Mouse (Mus musculus) activated CD4-positive, CD25-positive, alpha-beta regulatory T cell, adult 4 months (primary cell): Measurements from ENCODE around the gene Clp1. TPM values are rescaled to one million over a fixed set of nuclear protein-coding genes. Genes with fewer than 3 reads are reported as not detected.
A peak's percentile ranks its signal among the peaks of the same experiment; 100 is the strongest.

Experiments used
- ATAC-seq: one replicate; pipeline ENCODE4 v1.8.0; 2017
- polyA plus RNA-seq, 2 experiments: library from polyadenylated mRNA; unstranded; fragments of 100-300 nt; shearing (Covaris generic); gene quantifications; one replicate each; pipeline ENCODE4 v1.2.1; 2017

Clp1 gene
- 10 to 100 TPM; 47.4 to 47.7 TPM for polyA plus RNA-seq

DNA sequence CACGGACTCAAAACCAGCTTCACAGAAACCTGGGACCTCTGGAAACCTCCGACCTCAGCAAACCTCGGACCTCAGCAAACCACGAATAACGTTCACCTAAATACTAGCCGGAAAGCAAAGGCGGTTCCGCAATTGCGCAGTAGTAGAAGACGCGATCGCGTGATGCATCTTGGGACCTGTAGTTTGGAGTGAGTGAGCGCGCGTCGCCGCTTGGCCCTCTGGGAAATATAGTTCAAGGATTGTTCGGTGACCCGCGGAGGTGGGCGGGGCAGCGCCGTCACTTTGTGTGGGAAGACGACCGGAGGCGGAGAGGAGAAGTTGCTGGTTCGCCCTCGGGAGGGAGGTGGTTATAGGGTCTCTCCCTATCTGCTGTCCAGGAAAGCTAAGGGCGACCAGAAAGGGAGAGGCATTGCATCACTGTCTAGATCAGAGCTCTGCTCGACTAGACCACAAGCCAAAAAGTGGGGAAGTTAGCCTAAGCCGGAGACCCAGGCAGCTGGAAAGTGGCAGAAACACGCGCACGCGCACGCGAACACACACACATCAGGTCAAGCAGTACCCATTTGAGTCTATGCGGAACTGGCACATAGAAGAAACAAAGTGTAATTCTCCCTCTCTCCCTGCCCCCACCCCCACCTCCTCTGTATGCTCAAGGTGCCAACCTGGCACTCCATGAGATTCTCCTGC is at the start of gene Clp1:
Gene Clp1 (minus strand): TSS at position 179 of the 687 bp plus-strand sequence.
- ATAC-seq = peak; percentile 99

GRCm38 (mm10) chr2:84775665-84776064 is 48.5 kb upstream of the Clp1 start:
- ATAC-seq = no peak

DNA sequence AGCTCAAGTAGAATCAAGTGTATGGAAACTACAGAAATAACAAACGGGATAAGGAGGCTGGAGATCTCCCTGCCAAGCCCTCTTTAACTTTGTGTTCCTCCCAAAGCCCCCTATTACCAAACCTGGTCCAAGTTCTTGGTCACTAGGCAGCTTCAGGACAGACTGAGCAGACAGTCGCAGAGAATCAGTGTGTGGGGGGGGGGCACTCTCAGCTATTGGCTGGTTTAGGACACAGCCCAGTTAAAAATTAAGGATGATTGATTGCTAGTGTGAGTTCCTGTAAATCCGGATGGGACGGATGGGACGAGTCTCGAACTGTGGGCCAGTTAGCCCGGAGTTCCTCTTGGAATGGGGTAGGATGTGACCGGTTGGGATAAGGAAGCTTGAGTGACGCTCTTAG is 48.1 kb upstream of the Clp1 start, which contains the start of gene Serping1:
Gene Serping1 (minus strand): TSS at position 204 of the 400 bp plus-strand sequence.
- ATAC-seq = no peak

- ATAC-seq = no peak
These were observed 47.6 kb upstream of the Clp1 start for GRCm38 (mm10) chr2:84774751-84775150.

DNA sequence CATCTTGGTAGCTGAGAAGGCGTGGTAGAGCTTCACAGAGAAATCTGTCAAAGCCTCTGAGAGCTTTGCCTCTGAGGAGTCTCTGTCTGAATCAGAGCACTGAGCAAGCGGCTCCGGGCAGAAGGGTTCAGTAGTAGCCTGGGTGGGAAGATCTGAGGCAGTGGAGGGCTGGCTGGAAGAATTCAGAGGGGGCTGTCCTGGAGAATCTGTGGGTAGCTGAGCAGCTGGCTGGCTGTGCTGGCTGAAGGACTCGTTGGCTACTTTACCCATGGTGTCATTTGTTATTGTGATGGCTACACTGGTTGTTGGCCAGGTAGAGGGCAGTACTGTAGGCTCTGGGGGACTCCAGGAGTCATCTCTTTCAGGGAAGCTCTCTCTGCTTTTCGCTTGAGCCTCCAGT is 46.0 kb upstream of the Clp1 start:
- no peak for ATAC-seq

GRCm38 (mm10) chr2:84772454-84772853 is 45.3 kb upstream of the Clp1 start:
- no peak for ATAC-seq

GRCm38 (mm10) chr2:84770501-84770900 is 43.4 kb upstream of the Clp1 start:
- no peak for ATAC-seq

DNA sequence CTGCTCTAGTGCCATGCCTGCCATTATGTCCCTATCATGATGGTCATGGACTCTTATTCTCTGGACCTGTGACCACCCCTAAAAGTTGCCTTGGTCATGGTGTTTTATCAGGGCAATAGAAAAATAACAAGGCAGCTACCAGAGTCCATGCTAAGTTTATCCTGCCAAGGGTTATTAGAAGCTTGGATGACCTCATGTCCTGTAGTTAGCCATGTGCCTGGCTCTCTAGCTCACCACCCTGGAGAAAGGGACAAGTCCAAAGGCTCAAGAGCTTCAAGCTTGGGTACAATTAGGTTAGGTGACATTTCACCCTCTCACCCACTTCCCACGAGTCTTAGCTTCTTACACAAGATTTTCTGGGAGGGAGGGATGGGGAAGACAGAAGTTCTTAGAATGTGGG is 35.7 kb upstream of the Clp1 start:
- no peak for ATAC-seq

- ATAC-seq = no peak
These were observed 35.1 kb upstream of the Clp1 start for GRCm38 (mm10) chr2:84762295-84762694.

GRCm38 (mm10) chr2:84761840-84762239 is 34.7 kb upstream of the Clp1 start:
- ATAC-seq = no peak

- ATAC-seq = no peak
These were observed 34.2 kb upstream of the Clp1 start for GRCm38 (mm10) chr2:84761309-84761708.

DNA sequence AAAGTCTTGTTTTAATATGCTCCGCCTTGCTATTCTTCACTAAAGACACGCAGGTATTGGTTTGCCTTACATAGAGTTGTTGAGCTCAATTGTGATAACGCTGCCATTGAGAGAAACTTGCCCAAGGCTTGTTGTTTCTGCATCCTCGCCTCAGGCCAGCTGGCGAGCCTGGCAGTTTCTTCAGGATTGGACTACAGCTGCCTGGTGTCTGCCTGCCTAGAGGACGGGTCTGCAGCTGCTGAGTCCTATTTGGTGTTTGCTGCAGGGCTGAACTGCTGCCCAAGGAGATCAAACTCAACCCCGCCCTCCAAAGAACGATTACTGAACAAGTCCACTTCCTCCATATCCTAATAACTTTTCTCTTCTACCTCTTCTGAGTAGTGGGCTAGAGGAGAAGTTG is 33.6 kb upstream of the Clp1 start:
- no peak for ATAC-seq

- peak; percentile 72 for ATAC-seq
These were observed 31.5 kb upstream of the Clp1 start for GRCm38 (mm10) chr2:84758542-84759127.

DNA sequence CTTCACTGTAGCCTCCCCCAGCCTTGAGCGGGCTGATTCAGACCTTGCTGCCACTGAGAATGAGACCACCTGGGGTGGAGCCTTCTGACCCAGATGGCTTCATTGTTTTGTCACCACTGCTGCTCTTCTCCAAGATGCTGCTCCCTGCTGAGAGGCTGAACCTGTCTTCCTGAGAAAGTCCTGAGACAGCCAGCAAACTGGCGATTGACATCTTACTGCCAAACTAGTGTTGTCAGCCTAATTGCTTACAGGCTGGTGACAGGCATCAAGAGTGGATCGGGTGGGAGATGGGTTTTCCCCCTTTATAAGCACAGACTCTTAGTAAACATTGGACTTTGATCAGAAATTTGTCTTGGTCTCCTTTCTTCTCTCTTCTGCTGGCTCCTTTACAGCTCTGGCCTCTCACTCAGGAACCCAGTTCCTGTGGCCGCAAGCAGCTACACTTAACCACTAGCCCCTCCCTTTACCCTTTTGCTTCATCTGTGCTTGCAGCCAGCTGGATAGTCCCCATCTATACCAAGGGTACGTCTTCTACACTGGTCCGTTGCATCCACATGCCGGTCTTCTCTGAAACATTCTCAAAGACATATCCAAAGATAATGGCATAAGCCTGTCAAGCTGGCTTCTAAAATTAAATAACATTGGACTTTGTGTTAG is 30.0 kb upstream of the Clp1 start:
- no peak for ATAC-seq

DNA sequence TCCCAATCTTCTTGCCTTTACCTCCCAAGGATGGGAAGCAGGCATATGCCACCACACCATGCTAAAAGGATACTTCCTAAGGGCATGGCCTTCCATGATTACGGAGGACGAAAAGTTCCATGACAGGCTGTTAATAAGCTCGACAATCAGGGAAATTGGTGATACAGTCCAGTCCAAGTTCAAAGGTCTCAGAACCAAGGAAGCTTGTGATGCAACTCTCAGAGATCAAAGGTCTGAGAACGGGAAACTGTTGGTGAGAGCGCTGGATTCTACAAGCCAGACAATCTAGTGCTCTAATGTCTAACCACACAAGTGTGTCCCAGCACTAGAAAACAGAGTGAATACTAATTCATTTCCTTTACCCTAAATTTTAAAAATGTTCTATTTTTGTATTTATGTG is 29.1 kb upstream of the Clp1 start:
- no peak for ATAC-seq

- ATAC-seq = no peak
These were observed 23.0 kb upstream of the Clp1 start for GRCm38 (mm10) chr2:84750115-84750514.

DNA sequence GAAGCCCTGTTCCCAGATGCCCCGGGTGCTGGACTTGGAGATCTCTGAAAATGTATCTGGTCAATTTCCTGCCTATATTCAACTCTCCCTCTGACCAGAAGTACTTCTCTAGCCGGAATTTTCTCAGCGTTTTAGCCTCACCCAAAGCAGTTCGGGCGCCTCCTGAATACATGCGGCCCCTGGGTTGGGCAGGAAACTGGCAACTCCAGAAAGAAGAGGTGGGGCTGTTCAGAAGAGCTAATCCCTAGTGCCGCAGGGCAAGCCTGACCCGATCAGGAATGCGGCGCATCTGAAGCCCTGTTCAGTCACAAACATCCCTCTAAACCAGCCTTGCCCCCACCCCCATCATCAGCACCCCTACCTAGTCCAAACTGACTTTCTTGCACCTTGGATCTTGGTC is 17.0 kb upstream of the Clp1 start:
- no peak for ATAC-seq

DNA sequence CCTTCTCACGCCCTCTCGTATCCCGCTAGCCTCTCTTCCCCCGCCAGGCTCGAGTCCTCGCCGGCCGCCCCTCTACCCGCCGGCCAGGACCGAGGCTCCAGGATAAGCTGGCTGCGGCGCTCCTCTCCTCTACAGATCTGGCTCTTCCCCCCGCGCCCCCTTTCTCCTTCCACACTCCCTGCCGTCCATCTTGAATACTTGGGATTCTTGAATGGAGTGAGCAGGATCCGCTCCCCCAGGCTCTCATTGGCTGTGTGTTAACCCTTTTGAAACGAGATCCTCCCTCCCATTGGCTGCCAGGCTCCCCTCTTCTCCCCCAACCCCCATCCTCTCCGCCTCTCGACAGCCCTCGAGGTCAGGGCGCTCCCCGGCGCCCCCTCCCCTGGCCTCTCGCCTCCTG is 16.4 kb upstream of the Clp1 start, which contains the start of gene Gm19426:
Gene Gm19426 (minus strand): TSS at position 95 of the 400 bp plus-strand sequence.
- ATAC-seq = no peak

- no peak for ATAC-seq
These were observed 15.5 kb upstream of the Clp1 start for GRCm38 (mm10) chr2:84742451-84743283.

DNA sequence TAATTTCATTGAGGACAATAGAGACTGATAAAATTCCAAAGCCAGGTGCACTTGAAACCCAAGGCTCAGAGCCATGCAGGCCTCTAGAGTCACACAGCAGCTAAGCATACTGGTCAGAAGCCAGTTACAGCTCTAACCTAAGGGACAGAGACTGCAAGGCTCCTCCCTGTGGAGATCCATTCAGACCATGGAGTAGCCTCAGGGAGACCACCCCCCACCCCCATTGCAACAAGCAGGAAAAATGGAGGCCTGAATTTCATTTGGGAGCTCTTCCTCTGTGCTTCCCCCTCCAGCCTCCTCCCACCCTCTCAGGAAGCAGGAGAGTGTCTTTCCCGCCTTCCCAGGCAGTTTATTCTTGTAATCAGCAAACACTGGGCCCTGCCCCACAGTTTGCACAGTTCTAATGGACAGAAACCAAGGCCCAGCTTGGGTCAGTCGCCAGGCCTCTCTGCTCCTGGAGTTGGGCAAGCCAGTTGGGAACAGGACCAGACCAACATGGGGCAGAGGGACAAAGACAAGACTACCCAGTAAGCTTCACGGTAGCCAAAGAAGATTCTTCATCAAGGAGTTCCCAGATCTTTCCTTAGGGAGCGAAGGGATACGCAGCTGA is 14.8 kb upstream of the Clp1 start:
- no peak for ATAC-seq

- ATAC-seq = peak; percentile 44
These were observed 13.6 kb upstream of the Clp1 start for GRCm38 (mm10) chr2:84740608-84741333.
